Mouse (Mus musculus) embryonic facial prominence, embryonic 13.5 days (tissue): Measurements from ENCODE around the gene Gtf2e1. TPM values are rescaled to one million over a fixed set of nuclear protein-coding genes. Genes with fewer than 3 reads are reported as not detected.

Experiments
- ATAC-seq: fragments of 200-750 bp; cut with Nextera tagmentation; 2 replicates; pipeline ENCODE4 v1.8.0; 2017; ENCODE audit warnings: low read depth; ENCODE audit not compliant: insufficient number of reproducible peaks, insufficient read depth, low FRiP score, low TSS enrichment
- H3K27ac ChIP-seq: fragments of 300-500 bp; sonication (generic); 2 replicates; pipeline ENCODE4 v1.5.1; 2015; ENCODE audit warnings: moderate library complexity, mild to moderate bottlenecking, inconsistent platforms
- H3K27me3 ChIP-seq: fragments of 300-500 bp; sonication (generic); 2 replicates; pipeline ENCODE4 v1.6.1; 2015; ENCODE audit warnings: mild to moderate bottlenecking, inconsistent platforms
- H3K36me3 ChIP-seq: fragments of 300-500 bp; sonication (generic); 2 replicates; pipeline ENCODE4 v1.6.1; 2015; ENCODE audit warnings: mild to moderate bottlenecking, inconsistent platforms
- H3K4me1 ChIP-seq: fragments of 300-500 bp; sonication (generic); 2 replicates; pipeline ENCODE4 v1.6.1; 2015; ENCODE audit warnings: inconsistent platforms
- H3K4me2 ChIP-seq: fragments of 300-500 bp; sonication (generic); 2 replicates; pipeline ENCODE4 v1.6.1; 2015; ENCODE audit warnings: moderate library complexity, mild to moderate bottlenecking, inconsistent platforms
- H3K4me3 ChIP-seq: fragments of 300-500 bp; sonication (generic); 2 replicates; pipeline ENCODE4 v1.5.1; 2015; ENCODE audit warnings: mild to moderate bottlenecking, inconsistent platforms
- H3K9ac ChIP-seq: fragments of 300-500 bp; sonication (generic); 2 replicates; pipeline ENCODE4 v1.6.1; 2015; ENCODE audit warnings: mild to moderate bottlenecking, inconsistent platforms
- H3K9me3 ChIP-seq: fragments of 300-500 bp; sonication (generic); 2 replicates; pipeline ENCODE4 v1.6.1; 2016; ENCODE audit warnings: inconsistent platforms
- WGBS: fragments of 180-500 bp; shearing (Covaris S2); methylation state at CpG from one replicate; pipeline ENCODE4 v1.1.7; 2015; ENCODE audit warnings: mixed read lengths; 5-methylcytosine and 5-hydroxymethylcytosine counted together
- polyA plus RNA-seq: library from polyadenylated mRNA; unstranded; fragments of >200 nt; fragmentation: Nextera tagmentation; extraction: Ambion mirVana; gene quantifications from 2 replicates; pipeline ENCODE4 v1.2.1, GENCODE M21; 2015

The Gtf2e1 gene
- polyA plus RNA-seq, 1 experiment from 2014 or later, result 34.9 TPM

DNA sequence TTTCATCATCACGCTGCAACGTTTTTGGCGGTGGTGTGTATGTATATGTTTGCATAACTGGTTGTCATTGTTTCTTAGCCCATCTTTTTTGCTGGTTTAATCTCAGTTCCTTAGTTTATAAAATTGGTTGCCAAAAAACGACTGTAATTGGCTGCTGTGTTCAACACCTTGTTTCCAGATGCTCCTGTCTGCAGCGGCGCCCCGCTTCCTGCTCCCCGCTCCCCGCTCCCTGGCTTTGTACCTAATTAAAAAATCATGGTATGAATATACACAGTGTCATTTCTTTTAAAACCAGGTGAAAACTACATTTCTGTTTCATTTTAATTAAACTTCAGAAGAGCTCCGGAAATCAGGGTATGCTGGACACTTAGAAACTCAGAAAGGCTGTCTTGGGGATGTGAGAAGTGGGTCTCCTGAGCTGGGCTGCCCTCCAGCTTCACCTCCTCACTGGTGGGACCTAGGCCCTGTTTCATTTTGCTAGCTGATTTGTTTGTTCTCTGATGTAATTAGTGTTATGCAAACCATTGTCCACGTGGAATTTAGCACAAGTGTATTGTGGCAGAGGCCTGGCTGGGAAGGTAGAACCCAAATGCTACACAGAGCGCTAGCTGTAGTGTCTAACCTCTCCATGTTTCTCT lies 32.6 kb upstream of the Gtf2e1 start:
- no peak overlapping the region for H3K4me2 ChIP-seq
- H3K9ac ChIP-seq, result no peak overlapping the region
- H3K27me3 ChIP-seq, result no peaks in the 10 kb centered on the region
- no peak overlapping the region for H3K27ac ChIP-seq
- 71% methylated on average over 12 of the region's 12 CpGs for WGBS
- no peak for ATAC-seq
- peaks cover 3% of the 10 kb centered on the region; the same call in 1 of the 2 replicates for H3K9me3 ChIP-seq
- H3K4me1 ChIP-seq, result peaks cover 15% of the 10 kb centered on the region
- no peak overlapping the region for H3K4me3 ChIP-seq
- peaks cover 8% of the 10 kb centered on the region; the same call in 1 of the 2 replicates for H3K36me3 ChIP-seq

DNA sequence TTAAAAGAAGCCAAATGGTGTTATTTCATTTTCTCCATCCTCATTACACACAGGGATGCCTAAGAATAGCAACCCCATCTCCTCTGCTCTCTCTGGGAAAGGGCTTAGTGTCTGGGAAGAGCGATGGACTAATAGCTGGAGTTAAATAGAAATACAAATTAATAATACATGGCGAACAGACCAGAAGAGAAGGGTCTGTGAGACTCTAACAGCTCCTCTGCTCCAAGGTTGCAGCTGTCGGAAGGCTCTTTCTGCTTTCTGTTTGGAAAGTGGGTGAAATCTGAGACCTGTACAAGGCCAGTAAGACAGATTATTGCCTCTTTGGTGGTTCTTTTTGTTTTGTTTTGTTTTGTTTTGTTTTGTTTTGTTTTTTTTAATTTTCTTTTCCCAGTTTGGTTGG lies 32.0 kb upstream of the Gtf2e1 start:
- H3K27ac ChIP-seq, result no peak overlapping the region; the same call in 1 of the 2 replicates
- no peak for ATAC-seq
- WGBS, result 56% methylated on average over 3 of the region's 3 CpGs

DNA sequence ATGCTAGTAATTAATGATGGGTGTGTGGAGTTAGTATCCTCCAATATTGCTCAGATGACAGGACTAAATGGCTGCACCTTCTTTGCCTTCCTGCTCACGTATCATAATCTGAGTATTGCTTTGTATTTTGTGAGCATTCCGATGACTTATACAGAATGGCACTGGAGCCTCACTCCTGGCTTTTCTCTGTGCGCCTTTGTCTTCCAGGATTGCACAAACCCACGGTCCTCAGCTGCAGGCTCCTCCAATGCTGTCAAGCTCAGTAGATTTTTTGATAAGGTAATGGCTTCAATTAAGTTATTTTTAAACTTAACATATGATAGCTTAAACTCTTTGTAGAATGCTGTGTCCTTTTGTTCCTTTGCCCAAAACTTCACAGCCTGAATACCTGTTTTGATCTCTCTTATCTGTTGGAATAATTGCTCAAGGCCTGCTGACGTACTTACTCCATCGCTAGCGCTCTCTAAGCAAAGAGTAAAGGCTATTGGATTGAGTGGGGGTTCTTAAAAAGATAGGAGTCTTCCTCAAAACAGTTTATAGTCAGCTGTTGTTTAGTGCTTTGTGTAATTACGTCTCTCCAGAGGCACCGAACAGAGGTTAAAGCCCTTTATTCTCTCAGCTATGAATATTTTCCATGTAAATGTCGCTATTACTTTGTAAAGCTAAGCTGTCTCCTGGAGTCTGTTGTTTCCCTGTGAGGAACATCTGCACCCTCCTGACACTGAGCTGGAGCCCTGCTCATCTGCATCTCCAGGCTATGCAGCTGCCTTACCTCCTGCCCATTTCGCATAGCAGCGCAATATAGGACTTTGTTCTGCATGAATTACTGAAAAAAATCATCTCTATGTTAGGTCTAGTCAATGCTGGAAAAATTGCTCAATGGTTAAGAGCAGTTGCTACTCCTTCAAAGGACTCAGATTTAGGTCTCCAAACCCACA lies 27.8 kb upstream of the Gtf2e1 start:
- H3K4me1 ChIP-seq, result peaks cover 15% of the 10 kb centered on the region
- H3K27ac ChIP-seq, result no peak overlapping the region
- H3K9ac ChIP-seq, result no peak overlapping the region
- no peak overlapping the region for H3K4me3 ChIP-seq
- H3K9me3 ChIP-seq, result no peaks in the 10 kb centered on the region
- H3K27me3 ChIP-seq, result no peaks in the 10 kb centered on the region
- 80% methylated on average over 12 of the region's 12 CpGs for WGBS
- no peak overlapping the region for H3K4me2 ChIP-seq
- ATAC-seq, result no peak
- H3K36me3 ChIP-seq, result peaks cover 5% of the 10 kb centered on the region

More for the DNA sequence above, 32.0 kb upstream of the Gtf2e1 start:
- no peaks in the 10 kb centered on the region for H3K27me3 ChIP-seq
- no peak overlapping the region for H3K4me2 ChIP-seq
- no peak overlapping the region for H3K9ac ChIP-seq
- no peak overlapping the region for H3K4me3 ChIP-seq
- H3K4me1 ChIP-seq, result peaks cover 15% of the 10 kb centered on the region
- H3K36me3 ChIP-seq, result peaks cover 8% of the 10 kb centered on the region; the same call in 1 of the 2 replicates
- peaks cover 3% of the 10 kb centered on the region; the same call in 1 of the 2 replicates for H3K9me3 ChIP-seq

DNA sequence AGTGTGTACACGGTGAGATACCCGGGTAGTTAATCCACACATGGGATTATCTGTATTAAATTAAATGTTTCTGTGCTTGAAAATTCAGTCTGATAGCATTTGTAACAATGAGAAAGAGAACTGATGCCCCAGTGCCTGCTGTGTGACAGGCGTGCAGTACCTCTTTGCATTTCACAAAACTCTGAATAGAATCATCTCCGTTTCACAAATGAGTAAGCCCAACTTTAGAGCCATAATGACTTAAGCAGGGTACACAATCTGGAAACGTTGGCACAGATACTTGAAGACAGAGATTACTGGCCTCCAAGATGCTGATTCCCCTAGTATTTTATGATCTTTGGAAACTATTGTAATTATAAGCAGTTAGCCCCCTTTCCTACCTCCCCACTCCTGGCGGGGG lies 26.5 kb upstream of the Gtf2e1 start:
- ATAC-seq, result no peak
- no peak overlapping the region for H3K9ac ChIP-seq

DNA sequence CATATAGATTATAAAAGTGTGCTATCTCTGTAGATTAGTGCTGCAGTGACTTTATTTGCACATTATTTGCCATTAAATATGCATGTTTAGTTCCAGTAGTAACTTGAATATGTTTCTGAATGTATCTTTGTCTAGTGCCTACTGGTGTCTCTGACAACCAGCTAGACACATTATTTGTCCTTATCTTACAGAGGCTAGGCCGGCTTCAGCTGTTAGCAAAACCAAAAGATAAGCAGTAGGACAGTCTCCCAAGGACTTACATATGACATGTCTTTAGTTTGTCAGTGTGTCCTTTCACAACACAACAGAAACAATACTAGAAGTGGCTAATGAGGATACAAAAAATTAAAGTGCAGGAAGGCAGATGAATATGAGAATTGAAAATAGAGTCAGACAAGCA lies 25.5 kb upstream of the Gtf2e1 start:
- H3K9me3 ChIP-seq, result no peaks in the 10 kb centered on the region
- no peak overlapping the region for H3K9ac ChIP-seq
- no peaks in the 10 kb centered on the region; the same call in none of the 2 replicates for H3K36me3 ChIP-seq
- no peak for ATAC-seq
- 0 out of 2 replicates have a peak, but pooled peaks cover 3% of the 10 kb centered on the region for H3K4me1 ChIP-seq
- no peak overlapping the region for H3K4me3 ChIP-seq
- no peak overlapping the region for H3K27ac ChIP-seq
- no peaks in the 10 kb centered on the region for H3K27me3 ChIP-seq
- no peak overlapping the region for H3K4me2 ChIP-seq
- 89% methylated on average over 1 of the region's 1 CpGs for WGBS

More for the DNA sequence above, 26.5 kb upstream of the Gtf2e1 start:
- H3K27me3 ChIP-seq, result no peaks in the 10 kb centered on the region
- WGBS, result 73% methylated on average over 6 of the region's 6 CpGs
- H3K9me3 ChIP-seq, result no peaks in the 10 kb centered on the region
- peaks cover 6% of the 10 kb centered on the region; the same call in 1 of the 2 replicates for H3K4me1 ChIP-seq
- peaks cover 1% of the 10 kb centered on the region for H3K36me3 ChIP-seq
- H3K4me3 ChIP-seq, result no peak overlapping the region
- no peak overlapping the region for H3K27ac ChIP-seq
- H3K4me2 ChIP-seq, result no peak overlapping the region

DNA sequence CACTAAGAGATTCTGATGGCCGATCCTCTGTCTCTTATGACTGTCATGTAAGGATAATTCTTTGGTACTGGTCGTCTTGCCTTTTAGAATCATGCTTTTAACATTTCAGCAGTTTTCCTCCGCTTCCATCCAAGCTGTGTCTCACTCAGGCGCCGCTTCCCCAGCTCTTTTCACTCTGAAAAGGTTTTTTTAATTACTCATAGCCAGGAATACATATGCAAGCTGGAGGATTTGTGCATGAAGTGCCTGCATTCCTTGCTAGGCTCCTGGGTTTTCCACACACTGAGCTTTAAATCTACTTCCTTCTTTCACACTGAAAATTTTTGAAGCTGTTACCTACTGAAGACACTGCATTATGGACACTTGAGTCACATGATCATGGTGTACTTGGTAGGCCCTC lies 23.4 kb upstream of the Gtf2e1 start:
- no peaks in the 10 kb centered on the region for H3K27me3 ChIP-seq
- H3K4me1 ChIP-seq, result 0 out of 2 replicates have a peak, but pooled peaks cover 3% of the 10 kb centered on the region
- no peak overlapping the region for H3K9ac ChIP-seq
- no peaks in the 10 kb centered on the region for H3K9me3 ChIP-seq
- H3K4me3 ChIP-seq, result no peak overlapping the region
- H3K4me2 ChIP-seq, result no peak overlapping the region
- ATAC-seq, result no peak
- WGBS, result 80% methylated on average over 5 of the region's 5 CpGs
- H3K36me3 ChIP-seq, result peaks cover 11% of the 10 kb centered on the region
- H3K27ac ChIP-seq, result no peak overlapping the region

DNA sequence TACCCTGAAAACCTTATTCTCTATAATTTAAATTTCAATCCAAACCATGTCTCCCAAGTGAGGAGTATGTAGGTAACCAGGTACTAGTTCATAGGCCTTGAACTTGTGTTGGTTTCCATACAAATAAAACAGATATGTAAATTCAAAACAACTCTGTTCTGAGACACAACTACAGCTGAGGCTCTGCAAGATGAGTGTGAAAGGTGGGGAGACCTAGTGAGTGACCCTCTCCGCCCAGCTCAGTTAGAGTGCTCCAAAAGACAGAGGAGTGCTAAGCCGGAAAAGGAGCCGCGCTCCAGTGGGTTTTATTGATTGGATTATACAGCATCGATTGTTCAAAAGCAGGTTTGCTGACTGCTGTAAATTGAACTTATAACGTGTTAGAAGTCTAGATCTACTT lies 22.8 kb upstream of the Gtf2e1 start:
- Histone ChIP-seq H3K4me2 (no peak overlapping the region), H3K9ac (no peak overlapping the region), H3K36me3 (peaks cover 17% of the 10 kb centered on the region), H3K27me3 (no peaks in the 10 kb centered on the region), H3K4me3 (no peak overlapping the region), H3K4me1 (0 out of 2 replicates have a peak, but pooled peaks cover 3% of the 10 kb centered on the region), H3K9me3 (no peaks in the 10 kb centered on the region), H3K27ac (no peak overlapping the region)
- no peak for ATAC-seq
- 84% methylated on average over 6 of the region's 6 CpGs for WGBS

DNA sequence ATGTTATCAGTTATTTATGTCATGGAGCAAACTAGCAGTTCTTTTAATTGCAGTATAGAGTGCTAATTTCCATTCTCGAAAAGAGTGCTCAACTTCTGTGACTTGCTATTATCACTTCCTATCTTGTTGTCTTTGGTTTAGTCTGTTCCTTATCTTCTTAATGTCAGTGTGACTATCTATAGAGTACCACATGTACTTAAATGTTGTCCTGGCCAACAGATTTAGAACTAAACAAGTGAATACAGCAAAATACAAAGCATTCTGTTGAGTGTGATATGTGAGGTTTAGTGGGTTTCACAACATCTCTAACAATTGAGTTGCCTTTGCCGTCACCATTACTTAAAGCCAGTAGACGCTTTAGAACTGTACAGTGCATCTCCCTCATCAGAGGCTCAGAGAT lies 13.2 kb upstream of the Gtf2e1 start:
- Histone ChIP-seq H3K4me2 (no peak overlapping the region), H3K9ac (no peak overlapping the region), H3K4me1 (no peaks in the 10 kb centered on the region), H3K27ac (no peak overlapping the region), H3K36me3 (peaks cover 12% of the 10 kb centered on the region), H3K27me3 (no peaks in the 10 kb centered on the region), H3K9me3 (no peaks in the 10 kb centered on the region), H3K4me3 (no peak overlapping the region)
- 92% methylated on average over 3 of the region's 3 CpGs for WGBS
- ATAC-seq, result no peak

DNA sequence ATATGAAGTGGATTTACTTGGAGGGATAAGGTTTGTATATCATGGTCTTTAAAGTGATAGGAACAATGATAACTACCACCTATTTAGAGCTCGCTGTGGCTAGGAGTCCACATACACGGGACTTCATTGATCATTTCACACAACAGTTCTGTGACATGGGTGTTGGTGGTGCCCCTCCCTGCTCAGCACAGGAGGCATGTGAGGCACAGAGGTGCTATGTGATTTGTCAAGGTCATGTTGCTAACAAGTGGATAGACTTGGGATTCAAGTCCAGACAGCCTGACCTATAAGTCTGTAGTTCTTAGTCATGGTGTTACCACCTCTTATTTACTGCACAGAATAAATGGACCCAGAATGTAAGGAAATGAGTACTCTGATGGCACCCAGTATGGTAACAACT lies 11.4 kb upstream of the Gtf2e1 start:
- Histone ChIP-seq H3K27me3 (no peaks in the 10 kb centered on the region), H3K4me2 (no peak overlapping the region), H3K36me3 (no peaks in the 10 kb centered on the region; the same call in 1 of the 2 replicates), H3K9me3 (no peaks in the 10 kb centered on the region), H3K4me3 (no peak overlapping the region), H3K9ac (no peak overlapping the region), H3K27ac (no peak overlapping the region), H3K4me1 (no peaks in the 10 kb centered on the region)
- 94% methylated on average over 2 of the region's 2 CpGs for WGBS
- no peak for ATAC-seq

DNA sequence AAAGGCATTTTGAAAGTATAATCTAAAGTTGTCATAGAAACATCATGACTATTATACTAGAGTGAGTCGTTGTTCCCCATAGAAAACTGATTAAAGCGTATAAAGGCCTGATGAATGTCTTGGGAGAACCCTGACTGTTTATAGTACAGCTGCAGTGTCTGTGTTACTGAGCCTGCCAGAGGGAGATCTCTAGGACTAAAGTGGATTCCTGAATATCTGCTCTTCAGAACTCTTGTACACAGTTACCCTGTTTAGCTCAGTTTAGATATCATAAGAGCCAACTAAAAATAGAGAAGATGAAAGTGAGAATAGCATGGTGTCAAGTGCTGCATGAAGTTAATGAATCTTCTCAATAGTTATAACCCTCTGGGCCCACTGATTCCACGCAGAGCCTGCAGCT lies 10.7 kb upstream of the Gtf2e1 start:
- 70% methylated on average over 3 of the region's 3 CpGs for WGBS
- Histone ChIP-seq H3K27me3 (no peaks in the 10 kb centered on the region), H3K9me3 (no peaks in the 10 kb centered on the region), H3K9ac (no peak overlapping the region), H3K27ac (no peak overlapping the region), H3K4me2 (no peak overlapping the region), H3K4me3 (no peak overlapping the region), H3K4me1 (no peaks in the 10 kb centered on the region), H3K36me3 (no peaks in the 10 kb centered on the region; the same call in 1 of the 2 replicates)
- no peak for ATAC-seq

DNA sequence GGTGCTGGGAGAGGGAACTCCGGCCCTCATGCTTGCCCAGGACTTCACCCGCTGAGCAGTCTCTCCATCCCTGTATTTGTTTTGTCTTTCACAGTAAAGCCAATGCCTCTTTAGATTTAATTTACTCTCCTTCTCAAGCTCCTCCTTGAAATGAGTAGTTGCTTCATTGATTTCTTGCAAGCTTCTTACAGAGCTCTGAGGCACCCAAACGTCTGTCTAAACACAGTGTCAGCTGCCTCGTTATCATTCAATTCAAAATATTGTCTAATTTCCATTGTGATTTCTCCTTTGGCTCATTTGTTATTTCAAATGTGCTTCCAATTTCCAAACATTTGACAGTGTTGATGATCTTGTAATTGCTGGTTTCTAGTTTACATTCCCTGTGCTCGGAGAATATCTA lies 6.7 kb upstream of the Gtf2e1 start:
- no peak for ATAC-seq

More for the DNA sequence above, 6.7 kb upstream of the Gtf2e1 start:
- no peak overlapping the region for H3K27ac ChIP-seq
- H3K36me3 ChIP-seq, result peaks cover 5% of the 10 kb centered on the region
- WGBS, result 76% methylated on average over 5 of the region's 5 CpGs
- H3K9ac ChIP-seq, result no peak overlapping the region
- H3K4me3 ChIP-seq, result no peak overlapping the region
- H3K9me3 ChIP-seq, result no peaks in the 10 kb centered on the region
- H3K27me3 ChIP-seq, result no peaks in the 10 kb centered on the region
- H3K4me2 ChIP-seq, result no peak overlapping the region
- no peaks in the 10 kb centered on the region for H3K4me1 ChIP-seq
